Mouse (Mus musculus) neural tube, embryonic 14.5 days (tissue): ENCODE measurements around the gene Ush2a. TPM values are rescaled to one million over a fixed set of nuclear protein-coding genes. Genes with fewer than 3 reads are reported as not detected.

Source experiments
- ATAC-seq: fragments of 200-750 bp; cut with Nextera tagmentation; 2 replicates; pipeline ENCODE4 v1.8.0; 2017; ENCODE audit warnings: low read depth, mild to moderate bottlenecking, moderate TSS enrichment, moderate library complexity
- H3K27ac ChIP-seq: fragments of 300-500 bp; sonication (generic); 2 replicates; pipeline ENCODE4 v1.5.1; 2014; ENCODE audit warnings: low read depth, mild to moderate bottlenecking, control low read depth, low read length, moderate library complexity, mixed read lengths
- H3K27me3 ChIP-seq: fragments of 300-500 bp; sonication (generic); 2 replicates; pipeline ENCODE4 v1.6.1; 2014; ENCODE audit warnings: low read length; ENCODE audit not compliant: control insufficient read depth, insufficient read depth
- H3K36me3 ChIP-seq: fragments of 300-500 bp; sonication (generic); 2 replicates; pipeline ENCODE4 v1.6.1; 2014; ENCODE audit warnings: low read length, mixed read lengths; ENCODE audit not compliant: control insufficient read depth, insufficient read depth
- H3K4me1 ChIP-seq: fragments of 300-500 bp; sonication (generic); 2 replicates; pipeline ENCODE4 v1.6.1; 2014; ENCODE audit warnings: low read length; ENCODE audit not compliant: control insufficient read depth, insufficient read depth
- H3K4me2 ChIP-seq: fragments of 300-500 bp; sonication (generic); 2 replicates; pipeline ENCODE4 v1.6.1; 2014; ENCODE audit warnings: mild to moderate bottlenecking, low read depth, low read length, control low read depth
- H3K4me3 ChIP-seq: fragments of 300-500 bp; sonication (generic); 2 replicates; pipeline ENCODE4 v1.5.1; 2014; ENCODE audit warnings: low read depth, low read length, control low read depth, mixed read lengths
- H3K9ac ChIP-seq: fragments of 300-500 bp; sonication (generic); replicated peaks from 2 replicates; pipeline ENCODE4 v1.6.1; 2014; ENCODE audit warnings: low read depth, mild to moderate bottlenecking, control low read depth, low read length, mixed read lengths
- H3K9me3 ChIP-seq: fragments of 300-500 bp; sonication (generic); 2 replicates; pipeline ENCODE4 v1.6.1; 2016; ENCODE audit warnings: low read length; ENCODE audit not compliant: control insufficient read depth
- WGBS: fragments of 180-500 bp; shearing (Covaris S2); extraction: QIAGEN DNeasy Blood & Tissue Kit; methylation state at CpG from one replicate; pipeline ENCODE4 v1.1.7; 2014; 5-methylcytosine and 5-hydroxymethylcytosine counted together
- polyA plus RNA-seq: library from polyadenylated mRNA; unstranded; fragments of >200 nt; fragmentation: Nextera tagmentation; extraction: Ambion mirVana; gene quantifications from 2 replicates; pipeline ENCODE4 v1.2.1, GENCODE M21; 2014

Ush2a gene
- polyA plus RNA-seq, 1 experiment from 2014 or later, result 0.27 TPM

DNA sequence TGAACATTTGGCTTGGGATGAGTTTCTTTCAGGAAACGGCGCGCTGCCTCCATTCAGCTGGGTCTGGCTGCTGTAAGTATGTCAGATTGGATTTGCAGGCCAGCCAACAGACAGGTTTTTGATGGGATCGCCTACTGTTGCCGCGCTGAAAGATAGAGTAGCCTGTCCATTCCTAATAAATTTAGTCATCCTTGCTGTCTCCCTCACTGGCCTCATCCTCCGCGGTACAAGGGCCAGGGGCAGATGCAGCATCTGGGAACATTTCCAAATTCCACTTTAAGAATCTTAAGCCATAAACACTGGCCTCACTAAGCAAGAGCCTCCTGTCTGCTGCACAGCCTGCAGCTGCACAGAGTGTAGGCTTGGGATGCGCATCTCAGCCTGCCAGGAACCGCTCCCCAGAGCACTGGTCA is 206.6 kb downstream of the Ush2a start:
- Histone ChIP-seq H3K27me3 (no peaks in the 10 kb centered on the region), H3K9ac (no peak overlapping the region), H3K4me2 (no peak overlapping the region), H3K4me3 (no peak overlapping the region), H3K4me1 (no peaks in the 10 kb centered on the region), H3K27ac (no peak overlapping the region), H3K9me3 (no peaks in the 10 kb centered on the region), H3K36me3 (no peaks in the 10 kb centered on the region)
- peak; percentile 75; the same call in 1 of the 2 replicates for ATAC-seq
- 57% methylated on average over 10 of the region's 10 CpGs for WGBS

DNA sequence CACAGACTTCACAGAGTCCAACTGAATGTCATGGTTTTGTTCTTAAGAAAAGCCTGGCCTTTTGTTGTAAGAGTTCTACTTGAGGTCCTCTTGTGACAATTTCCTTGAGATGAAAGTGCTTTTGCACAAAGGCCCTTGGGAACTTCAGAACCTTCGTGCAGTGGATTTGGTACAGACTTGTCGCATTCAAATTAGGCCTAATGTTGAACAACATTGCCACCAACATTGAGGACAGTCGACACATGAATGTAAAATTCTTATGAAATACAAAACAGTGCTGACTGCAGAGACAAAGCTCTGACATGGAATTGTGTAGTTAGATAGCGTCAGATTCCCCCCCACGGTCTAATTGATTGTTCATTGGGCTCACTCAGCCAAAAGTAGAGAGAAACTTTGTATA is 243.1 kb downstream of the Ush2a start:
- 80% methylated on average over 5 of the region's 5 CpGs for WGBS
- Histone ChIP-seq H3K27me3 (no peaks in the 10 kb centered on the region), H3K9me3 (no peaks in the 10 kb centered on the region), H3K4me2 (no peak overlapping the region), H3K9ac (no peak overlapping the region), H3K4me3 (no peak overlapping the region), H3K27ac (no peak overlapping the region), H3K36me3 (no peaks in the 10 kb centered on the region), H3K4me1 (no peaks in the 10 kb centered on the region)
- no peak for ATAC-seq

DNA sequence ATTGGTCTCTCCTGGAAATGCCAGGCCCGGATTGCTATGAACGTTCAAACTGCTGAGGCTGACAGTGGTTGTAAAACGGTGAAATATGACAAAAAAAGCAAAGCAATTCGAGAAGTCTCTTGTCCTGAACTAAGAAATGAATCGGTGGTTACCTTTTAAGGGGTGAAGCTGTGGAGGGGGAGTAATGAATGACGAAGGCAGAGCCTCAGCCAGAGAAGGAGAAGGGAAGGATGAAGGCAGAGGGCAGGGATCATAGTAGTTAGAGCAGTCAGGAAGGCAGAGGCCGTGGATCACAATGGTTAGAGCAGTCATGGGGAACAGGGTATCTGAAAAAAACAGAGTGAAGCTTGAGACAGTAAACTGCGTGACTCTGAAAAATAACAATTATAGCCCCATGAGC is 257.0 kb downstream of the Ush2a start:
- H3K9ac ChIP-seq, result no peak overlapping the region
- no peak for ATAC-seq
- H3K36me3 ChIP-seq, result no peaks in the 10 kb centered on the region
- no peak overlapping the region for H3K4me3 ChIP-seq
- no peak overlapping the region for H3K4me2 ChIP-seq
- H3K27ac ChIP-seq, result no peak overlapping the region
- H3K9me3 ChIP-seq, result no peaks in the 10 kb centered on the region
- WGBS, result 81% methylated on average over 8 of the region's 8 CpGs
- no peaks in the 10 kb centered on the region for H3K27me3 ChIP-seq
- no peaks in the 10 kb centered on the region for H3K4me1 ChIP-seq

- Histone ChIP-seq H3K9ac (no peak overlapping the region), H3K27ac (no peak overlapping the region), H3K27me3 (no peaks in the 10 kb centered on the region), H3K4me3 (no peak overlapping the region), H3K36me3 (no peaks in the 10 kb centered on the region), H3K9me3 (no peaks in the 10 kb centered on the region), H3K4me1 (no peaks in the 10 kb centered on the region), H3K4me2 (no peak overlapping the region)
- 71% methylated on average over 3 of the region's 3 CpGs for WGBS
- no peak for ATAC-seq
Measured at GRCm38 (mm10) chr1:188527451-188527850, 265.6 kb downstream of the Ush2a start.

DNA sequence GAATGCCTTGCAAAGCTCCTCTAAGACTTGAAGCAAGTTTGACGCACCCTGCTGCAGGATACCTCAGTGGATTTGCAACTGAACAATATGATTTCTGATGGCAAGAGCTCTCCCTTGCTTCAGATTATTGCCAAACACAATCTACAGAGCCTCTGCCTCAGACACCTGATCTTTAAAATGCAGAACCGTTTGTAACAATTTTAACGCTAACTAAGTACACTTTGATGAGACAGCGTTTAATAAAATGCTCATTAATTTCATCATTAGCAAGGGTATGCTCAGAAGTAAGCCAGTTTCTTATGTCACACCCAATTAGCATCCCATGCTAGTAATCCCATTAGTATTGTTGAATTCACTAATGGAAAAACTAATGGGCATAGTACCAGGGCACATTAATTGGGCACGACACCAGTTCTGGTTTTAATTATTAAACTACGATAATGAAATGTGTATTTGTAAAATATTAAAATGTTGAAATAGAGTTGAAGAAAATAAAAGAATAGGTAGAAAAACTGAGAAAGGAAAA is 267.8 kb downstream of the Ush2a start:
- no peaks in the 10 kb centered on the region for H3K27me3 ChIP-seq
- H3K9ac ChIP-seq, result no peak overlapping the region
- H3K4me1 ChIP-seq, result no peaks in the 10 kb centered on the region
- H3K36me3 ChIP-seq, result no peaks in the 10 kb centered on the region
- no peak for ATAC-seq
- 75% methylated on average over 6 of the region's 6 CpGs for WGBS
- H3K9me3 ChIP-seq, result no peaks in the 10 kb centered on the region
- H3K4me3 ChIP-seq, result no peak overlapping the region
- H3K27ac ChIP-seq, result no peak overlapping the region
- no peak overlapping the region for H3K4me2 ChIP-seq

GRCm38 (mm10) chr1:188537021-188537420 is 275.2 kb downstream of the Ush2a start:
- H3K27ac ChIP-seq, result no peak overlapping the region
- ATAC-seq, result no peak
- H3K4me1 ChIP-seq, result no peaks in the 10 kb centered on the region
- no peaks in the 10 kb centered on the region for H3K36me3 ChIP-seq
- H3K9me3 ChIP-seq, result no peaks in the 10 kb centered on the region
- WGBS, result 87% methylated on average over 1 of the region's 1 CpGs
- no peak overlapping the region for H3K9ac ChIP-seq
- no peak overlapping the region for H3K4me3 ChIP-seq
- no peaks in the 10 kb centered on the region for H3K27me3 ChIP-seq
- H3K4me2 ChIP-seq, result no peak overlapping the region

GRCm38 (mm10) chr1:188539621-188540020 is 277.8 kb downstream of the Ush2a start:
- Histone ChIP-seq H3K36me3 (no peaks in the 10 kb centered on the region), H3K4me3 (no peak overlapping the region), H3K4me2 (no peak overlapping the region), H3K4me1 (no peaks in the 10 kb centered on the region), H3K27me3 (no peaks in the 10 kb centered on the region), H3K9ac (no peak overlapping the region), H3K27ac (no peak overlapping the region), H3K9me3 (no peaks in the 10 kb centered on the region)
- WGBS, result 95% methylated on average over 5 of the region's 5 CpGs
- ATAC-seq, result no peak

- no peak overlapping the region for H3K27ac ChIP-seq
- H3K36me3 ChIP-seq, result no peaks in the 10 kb centered on the region
- no peaks in the 10 kb centered on the region for H3K4me1 ChIP-seq
- H3K27me3 ChIP-seq, result no peaks in the 10 kb centered on the region
- H3K9me3 ChIP-seq, result no peaks in the 10 kb centered on the region
- no peak for ATAC-seq
- WGBS, result 90% methylated on average over 3 of the region's 3 CpGs
- no peak overlapping the region for H3K4me3 ChIP-seq
- H3K9ac ChIP-seq, result no peak overlapping the region
- H3K4me2 ChIP-seq, result no peak overlapping the region
Measured at GRCm38 (mm10) chr1:188541492-188541891, 279.7 kb downstream of the Ush2a start.

- no peak overlapping the region for H3K4me3 ChIP-seq
- WGBS, result 28% methylated on average over 1 of the region's 1 CpGs
- no peaks in the 10 kb centered on the region for H3K4me1 ChIP-seq
- H3K4me2 ChIP-seq, result no peak overlapping the region
- H3K27ac ChIP-seq, result no peak overlapping the region
- H3K9me3 ChIP-seq, result no peaks in the 10 kb centered on the region; the same call in 1 of the 2 replicates
- ATAC-seq, result no peak
- H3K27me3 ChIP-seq, result no peaks in the 10 kb centered on the region
- no peaks in the 10 kb centered on the region for H3K36me3 ChIP-seq
- H3K9ac ChIP-seq, result no peak overlapping the region
Measured at GRCm38 (mm10) chr1:188543364-188543763, 281.5 kb downstream of the Ush2a start.
